Mouse (Mus musculus): ENCODE results near the gene Rab19. TPM values are rescaled to one million over a fixed set of nuclear protein-coding genes. Genes with fewer than 3 reads are reported as not detected.
"Not testable (repeated sequence)": the region's sequence is repeated elsewhere in the genome, so short reads cannot be mapped to it uniquely, and the experiment has no call there.

The Rab19 gene
- polyA plus RNA-seq, 1 experiment from 2014 or later, result 0.64 TPM

GRCm38 (mm10) chr6:39437519-39437918, 56.5 kb downstream of the Rab19 start:
- H3K27me3 ChIP-seq (ENCODE audit: control insufficient read depth, insufficient read depth, low read length); ATAC-seq (replicated peaks; ENCODE audit: insufficient number of reproducible peaks, low FRiP score, low TSS enrichment); H3K36me3 ChIP-seq (ENCODE audit: control insufficient read depth, insufficient read depth, low read length): not testable (repeated sequence)

More at GRCm38 (mm10) chr6:39437519-39437918, 56.5 kb downstream of the Rab19 start:
- H3K9ac ChIP-seq (ENCODE audit: low read depth, low read length); H3K4me1 ChIP-seq (ENCODE audit: control insufficient read depth, insufficient read depth, low read length); H3K4me2 ChIP-seq; H3K9me3 ChIP-seq (replicated peaks; ENCODE audit: control insufficient read depth, low read length); H3K27ac ChIP-seq (ENCODE audit: low read depth, low read length); H3K4me3 ChIP-seq (ENCODE audit: low read depth, low read length): not testable (repeated sequence)
- 88% methylated on average over 6 of the region's 6 CpGs for WGBS (ENCODE audit: insufficient replicate concordance)

Other genes with a start within 250 kb of the Rab19 start
- 5.2 and 5.8 TPM in 2 replicates for gene Kdm7a, start 174.4 kb upstream of the Rab19 start, polyA plus RNA-seq (2014; fragmentation: Nextera tagmentation; extraction: Ambion mirVana)
- 34.5 and 43.5 TPM in 2 replicates for gene Slc37a3, start 3.5 kb upstream of the Rab19 start, polyA plus RNA-seq (2014; fragmentation: Nextera tagmentation; extraction: Ambion mirVana)
- gene Mkrn1, start 39.3 kb downstream of the Rab19 start, polyA plus RNA-seq (2014; fragmentation: Nextera tagmentation; extraction: Ambion mirVana), result 33.2 and 34.5 TPM in 2 replicates
- 21.5 and 24.8 TPM in 2 replicates for gene Dennd2a, start 176.7 kb downstream of the Rab19 start, polyA plus RNA-seq (2014; fragmentation: Nextera tagmentation; extraction: Ambion mirVana)
- gene Adck2, start 192.7 kb downstream of the Rab19 start, polyA plus RNA-seq (2014; fragmentation: Nextera tagmentation; extraction: Ambion mirVana), result 14.9 and 18.6 TPM in 2 replicates
- 1.4 and 1.9 TPM in 2 replicates for gene Gm42420, start 204.6 kb downstream of the Rab19 start, polyA plus RNA-seq (2014; fragmentation: Nextera tagmentation; extraction: Ambion mirVana)
- gene Ndufb2, start 211.4 kb downstream of the Rab19 start, polyA plus RNA-seq (2014; fragmentation: Nextera tagmentation; extraction: Ambion mirVana), result 524 and 555 TPM in 2 replicates

Data from heart, embryonic 11.5 days (tissue).